ENCODE assay signal across 11 mouse cellular contexts in the genomic region with DNA sequence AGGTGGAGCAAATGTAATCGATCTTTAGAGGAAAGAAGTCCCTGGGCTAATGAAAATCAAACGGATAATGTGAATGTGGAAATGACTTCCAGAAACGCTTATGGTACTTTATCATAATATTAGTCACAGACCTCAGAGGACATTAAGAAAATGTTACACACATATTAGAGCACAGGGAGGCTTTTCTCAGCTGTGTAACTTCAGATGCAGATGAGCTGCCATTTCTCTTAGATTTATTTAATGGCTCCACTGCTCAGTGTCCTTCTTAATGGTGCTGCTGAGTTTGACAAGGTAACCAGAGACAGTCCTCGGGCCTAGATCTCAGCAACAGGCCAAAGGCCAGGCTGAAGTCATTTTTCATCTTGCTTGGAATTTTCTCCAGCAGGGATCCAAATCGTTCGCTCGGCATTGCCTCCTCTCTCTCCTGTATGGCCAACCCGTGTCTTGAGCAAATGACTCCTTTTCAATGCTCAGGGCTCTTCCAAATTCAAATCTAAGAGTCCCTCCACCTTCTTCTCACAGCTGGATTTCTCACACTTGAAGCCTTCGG.
DNase-seq lines count a peak whose midpoint lies in the region; ATAC-seq lines count a peak whose summit lies in the region.
"Had no signal": no experiment of that assay in that cellular context is flagged by ENCODE, and none has a peak within 500 bp of the region (broad histone marks: within the 10 kb centered on the region; RNA-seq: fewer than 3 reads in every experiment).

No protein-coding gene starts in this region.

- 0 out of 2 replicates have a peak, but pooled peaks have one; percentile 36 for ATAC-seq in kidney, embryonic 15.5 days (replicated peaks; ENCODE audit: low FRiP score)
- ATAC-seq in forebrain, embryonic 16.5 days: no peak
- ATAC-seq: midbrain, embryonic 15.5 days had no signal

- no peak overlapping the region for H3K9ac ChIP-seq in kidney, embryonic 15.5 days
- no peak overlapping the region for H3K9ac ChIP-seq in forebrain, embryonic 16.5 days (replicated peaks; ENCODE audit: low read depth, low read length)
- H3K9ac ChIP-seq: midbrain, embryonic 15.5 days had no signal

- H3K27me3 ChIP-seq in kidney, embryonic 15.5 days: no peaks in the 10 kb centered on the region
- no peaks in the 10 kb centered on the region for H3K27me3 ChIP-seq in embryonic facial prominence, embryonic 10.5 days (replicated peaks; ENCODE audit: low read depth, poor library complexity, severe bottlenecking)
- H3K27me3 ChIP-seq in forebrain, embryonic 16.5 days (replicated peaks; ENCODE audit: control insufficient read depth, insufficient read depth, low read length): no peaks in the 10 kb centered on the region
- H3K27me3 ChIP-seq: midbrain, embryonic 15.5 days had no signal

- H3K4me2 ChIP-seq in kidney, embryonic 15.5 days: 0 out of 2 replicates have a peak overlapping the region, but pooled peaks have one; percentile 8
- H3K4me2 ChIP-seq in forebrain, embryonic 16.5 days (ENCODE audit: low read length): no peak overlapping the region
- H3K4me2 ChIP-seq: liver, embryonic 11.5 days; midbrain, embryonic 15.5 days had no signal

- DNase-seq in kidney, postnatal 36 days: no peak
- peak; percentile 67 for DNase-seq in embryo, embryonic 10.5 days (ENCODE audit: low spot score)
- DNase-seq in embryonic facial prominence, embryonic 10.5 days (ENCODE audit: low spot score): peak; percentile 14
- peak; percentile 74 for DNase-seq in mesoderm, embryonic 11.5 days (ENCODE audit: low read depth, low spot score)
- no peak for DNase-seq in gastrocnemius, adult 8-10 months (ENCODE audit: low spot score in 2 of 2)
- DNase-seq: retina, postnatal 1 day had no signal

- H3K9me3 ChIP-seq in kidney, embryonic 15.5 days (replicated peaks): no peaks in the 10 kb centered on the region
- no peaks in the 10 kb centered on the region for H3K9me3 ChIP-seq in embryonic facial prominence, embryonic 10.5 days
- H3K9me3 ChIP-seq in forebrain, embryonic 16.5 days (ENCODE audit: control insufficient read depth, low read length): no peaks in the 10 kb centered on the region
- H3K9me3 ChIP-seq: midbrain, embryonic 15.5 days had no signal

- no peaks in the 10 kb centered on the region for H3K36me3 ChIP-seq in kidney, embryonic 15.5 days
- H3K36me3 ChIP-seq in embryonic facial prominence, embryonic 10.5 days (replicated peaks): no peaks in the 10 kb centered on the region
- no peaks in the 10 kb centered on the region for H3K36me3 ChIP-seq in forebrain, embryonic 16.5 days (ENCODE audit: control insufficient read depth, insufficient read depth)
- H3K36me3 ChIP-seq: midbrain, embryonic 15.5 days had no signal

- H3K4me3 ChIP-seq in kidney, embryonic 15.5 days (replicated peaks): no peak overlapping the region
- H3K4me3 ChIP-seq in embryonic facial prominence, embryonic 10.5 days: no peak overlapping the region
- no peak overlapping the region for H3K4me3 ChIP-seq in forebrain, embryonic 16.5 days (replicated peaks; ENCODE audit: low read length)
- H3K4me3 ChIP-seq: midbrain, embryonic 15.5 days had no signal

- peaks cover 23% of the 10 kb centered on the region for H3K4me1 ChIP-seq in kidney, embryonic 15.5 days
- H3K4me1 ChIP-seq in embryonic facial prominence, embryonic 10.5 days: peaks cover 18% of the 10 kb centered on the region
- H3K4me1 ChIP-seq in forebrain, embryonic 16.5 days (replicated peaks; ENCODE audit: control insufficient read depth, insufficient read depth, low read length): no peaks in the 10 kb centered on the region; the same call in 1 of the 2 replicates
- H3K4me1 ChIP-seq: midbrain, embryonic 15.5 days had no signal

- WGBS in kidney, embryonic 15.5 days: 23% methylated on average over 9 of the region's 9 CpGs
- WGBS in embryonic facial prominence, embryonic 10.5 days: 60% methylated on average over 9 of the region's 9 CpGs
- 78% methylated on average over 9 of the region's 9 CpGs for WGBS in forebrain, embryonic 16.5 days

- peak overlapping the region; percentile 54; the same call in 1 of the 2 replicates for H3K27ac ChIP-seq in kidney, embryonic 15.5 days
- H3K27ac ChIP-seq in embryonic facial prominence, embryonic 10.5 days (replicated peaks): peak overlapping the region; percentile 12; the same call in 1 of the 2 replicates
- no peak overlapping the region for H3K27ac ChIP-seq in forebrain, embryonic 16.5 days (ENCODE audit: low read length)
- H3K27ac ChIP-seq: macrophage; midbrain, embryonic 15.5 days had no signal

Comparison
In these comparisons a context has a peak if more than half of its experiments do, and no peak if none do; other contexts are left out.
1. DNase-seq: peak in embryo, embryonic 10.5 days (single experiment), embryonic facial prominence, embryonic 10.5 days (single experiment) and mesoderm, embryonic 11.5 days (single experiment); none in kidney, postnatal 36 days (0 of 2) and gastrocnemius, adult 8-10 months (0 of 2).